Mouse (Mus musculus) liver, embryonic 12.5 days (tissue): ENCODE results near the gene Lrp2. TPM values are rescaled to one million over a fixed set of nuclear protein-coding genes. Genes with fewer than 3 reads are reported as not detected.
"Not testable (repeated sequence)": the region's sequence is repeated elsewhere in the genome, so short reads cannot be mapped to it uniquely, and the experiment has no call there.

Experiments used
- ATAC-seq: fragments of 200-750 bp; cut with Nextera tagmentation; 2 replicates; pipeline ENCODE4 v1.8.0; 2017; ENCODE audit warnings: moderate number of reproducible peaks, mild to moderate bottlenecking, moderate library complexity
- H3K27ac ChIP-seq: fragments of 300-500 bp; sonication (generic); 2 replicates; pipeline ENCODE4 v1.5.1; 2016; ENCODE audit warnings: mild to moderate bottlenecking
- H3K27me3 ChIP-seq: fragments of 300-500 bp; sonication (generic); replicated peaks from 2 replicates; pipeline ENCODE4 v1.6.1; 2016; ENCODE audit warnings: mild to moderate bottlenecking, moderate library complexity
- H3K36me3 ChIP-seq: fragments of 300-500 bp; sonication (generic); 2 replicates; pipeline ENCODE4 v1.6.1; 2016; ENCODE audit warnings: mild to moderate bottlenecking, moderate library complexity
- H3K4me1 ChIP-seq: fragments of 300-500 bp; sonication (generic); 2 replicates; pipeline ENCODE4 v1.6.1; 2016
- H3K4me2 ChIP-seq: fragments of 300-500 bp; sonication (generic); 2 replicates; pipeline ENCODE4 v1.6.1; 2016; ENCODE audit warnings: mild to moderate bottlenecking, moderate library complexity
- H3K4me3 ChIP-seq: fragments of 300-500 bp; sonication (generic); 2 replicates; pipeline ENCODE4 v1.5.1; 2016; ENCODE audit warnings: mild to moderate bottlenecking, moderate library complexity
- H3K9ac ChIP-seq: fragments of 300-500 bp; sonication (generic); 2 replicates; pipeline ENCODE4 v1.6.1; 2016; ENCODE audit warnings: mild to moderate bottlenecking, moderate library complexity
- H3K9me3 ChIP-seq: fragments of 300-500 bp; sonication (generic); replicated peaks from 2 replicates; pipeline ENCODE4 v1.6.1; 2016; ENCODE audit warnings: mild to moderate bottlenecking, moderate library complexity
- WGBS: fragments of 180-500 bp; shearing (Covaris S2); methylation state at CpG from one replicate; pipeline ENCODE4 v1.1.7; 2016; ENCODE audit not compliant: insufficient replicate concordance; 5-methylcytosine and 5-hydroxymethylcytosine counted together
- polyA plus RNA-seq: library from polyadenylated mRNA; unstranded; fragments of >200 nt; fragmentation: Nextera tagmentation; extraction: Ambion mirVana; gene quantifications from 2 replicates; pipeline ENCODE4 v1.2.1, GENCODE M21; 2016

Gene Lrp2
- polyA plus RNA-seq, 1 experiment from 2014 or later: 0.10 TPM

GRCm38 (mm10) chr2:69603726-69604393 lies 18.0 kb upstream of the Lrp2 start:
- no peaks in the 10 kb centered on the region for H3K36me3 ChIP-seq
- no peaks in the 10 kb centered on the region for H3K4me1 ChIP-seq
- H3K27ac ChIP-seq: no peak overlapping the region
- H3K9me3 ChIP-seq: no peaks in the 10 kb centered on the region
- ATAC-seq: no peak
- H3K4me3 ChIP-seq: no peak overlapping the region
- no peaks in the 10 kb centered on the region; the same call in 1 of the 2 replicates for H3K27me3 ChIP-seq
- no peak overlapping the region for H3K9ac ChIP-seq
- 63% methylated on average over 7 of the region's 7 CpGs for WGBS
- H3K4me2 ChIP-seq: no peak overlapping the region

- 78% methylated on average over 2 of the region's 2 CpGs for WGBS
- H3K27ac ChIP-seq: no peak overlapping the region
- no peak overlapping the region for H3K9ac ChIP-seq
- H3K27me3 ChIP-seq: peaks cover 20% of the 10 kb centered on the region
- H3K9me3 ChIP-seq: no peaks in the 10 kb centered on the region
- no peaks in the 10 kb centered on the region for H3K36me3 ChIP-seq
- no peak for ATAC-seq
- no peak overlapping the region for H3K4me2 ChIP-seq
- H3K4me1 ChIP-seq: no peaks in the 10 kb centered on the region
- no peak overlapping the region for H3K4me3 ChIP-seq
Measured at GRCm38 (mm10) chr2:69593168-69593567, 7.3 kb upstream of the Lrp2 start.

DNA sequence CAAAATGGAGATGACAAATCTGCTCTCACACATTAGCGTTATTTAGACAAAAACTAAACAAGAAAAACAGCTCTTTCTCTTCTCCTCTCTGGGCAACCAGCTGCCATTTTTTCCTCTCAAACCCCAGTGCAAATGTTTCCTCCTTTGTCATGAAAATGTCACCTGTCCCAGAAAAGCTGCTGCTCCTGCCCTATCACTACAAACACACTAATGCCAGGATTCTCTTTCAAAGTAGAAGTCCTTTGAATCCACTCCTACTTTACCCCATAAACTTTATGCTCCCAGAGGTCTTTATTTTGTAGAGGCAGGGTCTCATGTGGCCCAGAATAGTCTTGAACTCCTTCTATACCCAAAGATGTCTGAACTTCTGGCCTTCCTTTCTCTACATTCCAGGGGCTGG lies 6.7 kb upstream of the Lrp2 start:
- H3K4me1 ChIP-seq: no peaks in the 10 kb centered on the region
- H3K27me3 ChIP-seq: peaks cover 26% of the 10 kb centered on the region
- H3K4me3 ChIP-seq: no peak overlapping the region
- H3K9ac ChIP-seq: no peak overlapping the region
- H3K9me3 ChIP-seq: no peaks in the 10 kb centered on the region
- no peak overlapping the region for H3K4me2 ChIP-seq
- no peak overlapping the region for H3K27ac ChIP-seq
- WGBS: 34% methylated on average over 1 of the region's 1 CpGs
- no peaks in the 10 kb centered on the region for H3K36me3 ChIP-seq
- ATAC-seq: no peak

DNA sequence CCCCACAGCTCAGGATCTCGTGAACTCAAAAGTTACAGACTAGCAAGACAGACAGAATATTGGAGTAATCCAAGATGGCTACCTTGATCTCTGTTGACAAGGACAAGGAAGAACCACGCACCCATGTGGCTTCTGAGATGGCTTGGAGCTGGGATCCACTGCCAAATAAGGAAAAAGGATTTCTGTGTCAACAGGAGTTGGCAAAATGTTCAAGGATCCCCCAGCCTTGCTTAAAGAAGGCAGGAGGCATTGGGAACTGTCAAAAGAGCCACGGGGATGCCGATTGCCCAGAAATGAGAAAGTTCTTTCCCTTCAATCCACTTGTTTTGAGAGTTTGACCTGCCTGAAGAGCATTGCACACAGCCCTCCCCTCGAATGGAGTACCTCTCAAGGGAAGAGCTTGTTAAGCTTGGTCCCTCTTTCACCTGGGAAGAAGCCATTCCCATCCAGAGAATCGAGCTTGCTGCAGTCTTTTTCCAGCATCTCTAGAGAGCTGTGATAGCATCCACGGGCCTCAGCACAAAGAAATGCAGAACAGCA lies 6.2 kb upstream of the Lrp2 start:
- WGBS: 47% methylated on average over 7 of the region's 7 CpGs

GRCm38 (mm10) chr2:69590548-69590947 lies 4.7 kb upstream of the Lrp2 start:
- H3K27ac ChIP-seq: no peak overlapping the region
- peaks cover 46% of the 10 kb centered on the region for H3K27me3 ChIP-seq
- WGBS: 68% methylated on average over 1 of the region's 1 CpGs
- no peaks in the 10 kb centered on the region for H3K36me3 ChIP-seq
- no peak overlapping the region for H3K4me3 ChIP-seq
- H3K4me1 ChIP-seq: peaks cover 14% of the 10 kb centered on the region; the same call in 1 of the 2 replicates
- no peak overlapping the region for H3K9ac ChIP-seq
- no peaks in the 10 kb centered on the region for H3K9me3 ChIP-seq
- no peak for ATAC-seq
- no peak overlapping the region for H3K4me2 ChIP-seq

More for the DNA sequence above, 6.2 kb upstream of the Lrp2 start:
- H3K27ac ChIP-seq: no peak overlapping the region
- no peaks in the 10 kb centered on the region for H3K36me3 ChIP-seq
- H3K9me3 ChIP-seq: no peaks in the 10 kb centered on the region
- 0 out of 2 replicates have a peak, but pooled peaks cover 4% of the 10 kb centered on the region for H3K4me1 ChIP-seq
- peaks cover 31% of the 10 kb centered on the region for H3K27me3 ChIP-seq
- no peak overlapping the region for H3K4me3 ChIP-seq
- no peak for ATAC-seq
- no peak overlapping the region for H3K9ac ChIP-seq
- H3K4me2 ChIP-seq: no peak overlapping the region

DNA sequence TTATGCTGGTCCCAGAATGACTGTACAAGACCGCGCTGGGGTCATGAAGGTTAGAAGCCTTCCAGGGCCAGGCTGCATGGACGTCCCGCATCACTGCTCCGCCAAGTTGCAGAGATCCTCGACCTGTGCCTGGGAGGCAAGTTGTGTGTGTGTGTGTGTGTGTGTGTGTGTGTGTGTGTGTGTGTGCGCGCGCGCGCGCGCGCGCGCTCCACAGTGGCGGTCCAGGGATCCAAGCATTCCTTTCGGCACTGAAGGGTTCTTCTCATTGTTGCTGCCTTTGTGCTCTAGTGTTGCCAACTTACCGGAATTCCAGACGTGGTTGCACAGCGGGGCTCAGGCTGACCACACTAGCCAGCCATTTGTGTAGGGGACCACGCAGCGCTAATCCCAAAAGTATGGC lies 2.0 kb upstream of the Lrp2 start:
- H3K27me3 ChIP-seq: peaks cover 73% of the 10 kb centered on the region

GRCm38 (mm10) chr2:69586821-69587728 lies 1.2 kb upstream of the Lrp2 start:
- ATAC-seq: no peak
- under 1% methylated on average over 26 of the region's 26 CpGs for WGBS
- H3K27me3 ChIP-seq: peaks cover 81% of the 10 kb centered on the region

More for the DNA sequence above, 2.0 kb upstream of the Lrp2 start:
- 7% methylated on average over 19 of the region's 23 CpGs for WGBS
- no peaks in the 10 kb centered on the region for H3K36me3 ChIP-seq
- no peaks in the 10 kb centered on the region for H3K9me3 ChIP-seq
- H3K4me1 ChIP-seq: peaks cover 15% of the 10 kb centered on the region; the same call in 1 of the 2 replicates
- no peak overlapping the region for H3K27ac ChIP-seq
- ATAC-seq: no peak
- H3K4me3 ChIP-seq: 0 out of 2 replicates have a peak overlapping the region, but pooled peaks have one; percentile 0
- no peak overlapping the region for H3K9ac ChIP-seq
- H3K4me2 ChIP-seq: peak overlapping the region; percentile 57

GRCm38 (mm10) chr2:69585191-69585885 lies 527 bp downstream of the Lrp2 start:
- under 1% methylated on average over 61 of the region's 61 CpGs for WGBS
- Histone ChIP-seq H3K27me3 (peaks cover 92% of the 10 kb centered on the region), H3K36me3 (no peaks in the 10 kb centered on the region), H3K9ac (no peak overlapping the region), H3K4me3 (peak overlapping the region; percentile 52), H3K4me2 (peak overlapping the region; percentile 72), H3K27ac (no peak overlapping the region), H3K4me1 (peaks cover 15% of the 10 kb centered on the region; the same call in 1 of the 2 replicates), H3K9me3 (no peaks in the 10 kb centered on the region)
- no peak for ATAC-seq

More at GRCm38 (mm10) chr2:69586821-69587728, 1.2 kb upstream of the Lrp2 start:
- Histone ChIP-seq H3K36me3 (no peaks in the 10 kb centered on the region), H3K4me3 (peak overlapping the region; percentile 52), H3K4me1 (peaks cover 15% of the 10 kb centered on the region; the same call in 1 of the 2 replicates), H3K4me2 (peak overlapping the region; percentile 57), H3K9me3 (no peaks in the 10 kb centered on the region), H3K9ac (no peak overlapping the region), H3K27ac (no peak overlapping the region)

GRCm38 (mm10) chr2:69584117-69584933 lies 1.5 kb downstream of the Lrp2 start:
- no peaks in the 10 kb centered on the region for H3K36me3 ChIP-seq
- ATAC-seq: no peak
- no peaks in the 10 kb centered on the region for H3K9me3 ChIP-seq
- H3K27me3 ChIP-seq: peaks cover 83% of the 10 kb centered on the region
- H3K4me3 ChIP-seq: no peak overlapping the region
- H3K4me2 ChIP-seq: no peak overlapping the region
- H3K4me1 ChIP-seq: peaks cover 15% of the 10 kb centered on the region; the same call in 1 of the 2 replicates
- WGBS: 4% methylated on average over 20 of the region's 20 CpGs
- no peak overlapping the region for H3K9ac ChIP-seq
- no peak overlapping the region for H3K27ac ChIP-seq

DNA sequence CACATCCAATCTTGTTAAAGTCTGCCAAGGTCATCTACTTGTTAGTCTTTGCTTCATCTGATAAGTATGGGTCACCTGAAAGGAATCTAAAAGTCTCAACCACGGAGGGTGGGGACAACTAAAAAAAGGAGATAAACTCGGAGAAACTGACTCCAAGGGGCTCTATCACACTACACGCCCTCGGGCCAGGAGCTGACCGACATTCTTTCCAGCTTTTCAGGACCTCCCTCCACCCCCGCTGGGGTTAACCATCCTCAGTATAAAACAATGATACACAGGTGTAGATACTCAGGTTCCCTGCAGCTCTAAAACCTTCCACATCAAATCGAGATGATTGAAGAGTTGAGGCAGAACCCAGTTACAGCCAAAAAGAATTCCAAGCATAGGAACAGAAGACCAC lies 3.0 kb downstream of the Lrp2 start:
- H3K4me3 ChIP-seq: no peak overlapping the region
- peaks cover 15% of the 10 kb centered on the region; the same call in 1 of the 2 replicates for H3K4me1 ChIP-seq
- no peak overlapping the region for H3K27ac ChIP-seq
- H3K27me3 ChIP-seq: peaks cover 68% of the 10 kb centered on the region
- 26% methylated on average over 7 of the region's 7 CpGs for WGBS
- no peaks in the 10 kb centered on the region for H3K36me3 ChIP-seq
- ATAC-seq: no peak
- no peaks in the 10 kb centered on the region for H3K9me3 ChIP-seq
- no peak overlapping the region for H3K4me2 ChIP-seq
- H3K9ac ChIP-seq: no peak overlapping the region

DNA sequence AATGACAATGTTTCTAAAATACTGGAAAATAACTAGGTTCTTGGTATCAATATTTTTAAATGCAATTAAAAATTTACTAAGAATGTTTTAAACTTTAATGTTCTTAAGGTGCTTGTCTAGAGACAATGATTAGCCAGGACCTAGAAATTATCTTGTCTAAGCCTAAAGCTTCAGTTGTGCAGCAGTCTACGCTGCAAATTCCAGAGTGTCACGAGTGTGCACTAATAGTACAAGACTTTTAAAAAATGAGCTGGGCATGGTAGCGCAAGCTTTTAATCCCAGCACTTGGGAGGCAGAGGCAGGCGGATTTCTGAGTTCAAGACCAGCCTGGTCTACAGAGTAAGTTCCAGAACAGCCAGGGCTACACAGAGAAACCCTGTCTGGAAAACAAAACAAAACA lies 3.8 kb downstream of the Lrp2 start:
- not testable (repeated sequence) for H3K4me2 ChIP-seq, H3K9ac ChIP-seq, H3K36me3 ChIP-seq, H3K4me3 ChIP-seq, H3K9me3 ChIP-seq, ATAC-seq, H3K27ac ChIP-seq
- peaks cover 12% of the 10 kb centered on the region; the same call in 1 of the 2 replicates for H3K4me1 ChIP-seq
- H3K27me3 ChIP-seq: peaks cover 61% of the 10 kb centered on the region
- 70% methylated on average over 4 of the region's 4 CpGs for WGBS
